Mouse (Mus musculus): ENCODE measurements around the gene Acbd3.

GRCm38 (mm10) chr1:180783580-180783928 is 57.7 kb downstream of the Acbd3 start:
- TF ChIP-seq CTCF (IDR thresholded peaks at IDR 0.05; ENCODE audit: control insufficient read depth, insufficient read depth, low read length) (no peak), POLR2A (IDR thresholded peaks at IDR 0.05; ENCODE audit: borderline replicate concordance, control insufficient read depth, low read depth, low read length) (no peak)
